Mouse (Mus musculus) limb, embryonic 14.5 days (tissue): ENCODE data around the gene Gba2. TPM values are rescaled to one million over a fixed set of nuclear protein-coding genes. Genes with fewer than 3 reads are reported as not detected.

Experiments
- ATAC-seq: fragments of 200-750 bp; cut with Nextera tagmentation; 2 replicates; pipeline ENCODE4 v1.8.0; 2017; ENCODE audit warnings: low read depth, moderate number of reproducible peaks, moderate TSS enrichment; ENCODE audit not compliant: low FRiP score
- DNase-seq: peaks from one replicate; pipeline ENCODE4 v3.0.0-alpha.2; 2015; ENCODE audit warnings: low spot score
- H3K27ac ChIP-seq: fragments of 300-500 bp; sonication (generic); replicated peaks from 2 replicates; pipeline ENCODE4 v1.5.1; 2014; ENCODE audit warnings: low read depth, mild to moderate bottlenecking, low read length, moderate library complexity, mixed read lengths
- H3K27me3 ChIP-seq: fragments of 300-500 bp; sonication (generic); 2 replicates; pipeline ENCODE4 v1.6.1; 2014; ENCODE audit warnings: low read length, mixed read lengths; ENCODE audit not compliant: control insufficient read depth, insufficient read depth
- H3K36me3 ChIP-seq: fragments of 300-500 bp; sonication (generic); 2 replicates; pipeline ENCODE4 v1.6.1; 2014; ENCODE audit warnings: mild to moderate bottlenecking, low read length, moderate library complexity, mixed read lengths; ENCODE audit not compliant: control insufficient read depth, insufficient read depth
- H3K4me1 ChIP-seq: fragments of 300-500 bp; sonication (generic); 2 replicates; pipeline ENCODE4 v1.6.1; 2014; ENCODE audit warnings: antibody characterized with exemption, low read length, mixed read lengths; ENCODE audit not compliant: control insufficient read depth, insufficient read depth
- H3K4me2 ChIP-seq: fragments of 300-500 bp; sonication (generic); replicated peaks from 2 replicates; pipeline ENCODE4 v1.6.1; 2014; ENCODE audit warnings: low read depth, mild to moderate bottlenecking, low read length, moderate library complexity; ENCODE audit not compliant: severe bottlenecking
- H3K4me3 ChIP-seq: fragments of 300-500 bp; sonication (generic); replicated peaks from 2 replicates; pipeline ENCODE4 v1.5.1; 2014; ENCODE audit warnings: low read length
- H3K9ac ChIP-seq: fragments of 300-500 bp; sonication (generic); 2 replicates; pipeline ENCODE4 v1.6.1; 2014; ENCODE audit warnings: mild to moderate bottlenecking, low read depth, low read length, moderate library complexity; ENCODE audit not compliant: severe bottlenecking
- H3K9me3 ChIP-seq: fragments of 300-500 bp; sonication (generic); 2 replicates; pipeline ENCODE4 v1.6.1; 2016; ENCODE audit warnings: low read length; ENCODE audit not compliant: control insufficient read depth
- POLR2A ChIP-seq: fragments of 200-500 bp; IDR thresholded peaks from 2 replicates; pipeline ENCODE4 v1.8.0; 2012; ENCODE audit warnings: inconsistent platforms, mild to moderate bottlenecking, moderate library complexity, borderline replicate concordance; ENCODE audit not compliant: insufficient read depth, insufficient read length; ENCODE audit errors: extremely low read depth
- WGBS: fragments of 180-500 bp; shearing (Covaris S2); extraction: QIAGEN DNeasy Blood & Tissue Kit; methylation state at CpG from one replicate; pipeline ENCODE4 v1.1.7; 2014; 5-methylcytosine and 5-hydroxymethylcytosine counted together
- polyA plus RNA-seq, 2 experiments: library from polyadenylated mRNA; depleted of rRNA in 1 of 2; stranded (reverse) in 1 of 2; unstranded in 1 of 2; fragments of >200 nt; fragmentation: Nextera tagmentation in 1 of 2; extraction: Ambion mirVana in 1 of 2; gene quantifications; 2 replicates each; pipeline versions ENCODE4 v1.2.1 to v1.2.3; 2012 to 2014

The Gba2 gene
- polyA plus RNA-seq, 2 experiments = 18.4 to 39.8 TPM

DNA sequence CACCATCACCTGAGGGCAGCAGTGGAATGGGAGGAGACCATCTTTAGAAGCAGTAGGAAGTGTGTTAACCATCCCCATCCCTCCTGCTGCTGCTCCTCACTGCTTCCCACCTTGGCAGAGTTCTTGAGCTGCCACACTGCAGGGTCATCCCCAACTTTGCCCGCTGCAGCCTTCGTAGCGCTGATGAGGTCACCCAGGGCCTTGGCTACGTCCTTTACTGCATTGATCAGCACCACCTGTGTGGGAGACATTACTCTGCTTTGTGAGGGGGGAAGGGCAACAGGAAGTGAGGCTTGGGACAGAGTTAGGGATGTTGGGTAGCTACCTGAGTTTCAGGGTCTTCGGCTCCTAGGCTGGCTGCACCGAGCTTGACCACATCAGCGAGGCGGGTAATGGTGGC lies 43.0 kb downstream of the Gba2 start:
- H3K36me3 ChIP-seq = peaks cover 100% of the 10 kb centered on the region
- WGBS = 96% methylated on average over 8 of the region's 8 CpGs
- ATAC-seq = no peak

DNA sequence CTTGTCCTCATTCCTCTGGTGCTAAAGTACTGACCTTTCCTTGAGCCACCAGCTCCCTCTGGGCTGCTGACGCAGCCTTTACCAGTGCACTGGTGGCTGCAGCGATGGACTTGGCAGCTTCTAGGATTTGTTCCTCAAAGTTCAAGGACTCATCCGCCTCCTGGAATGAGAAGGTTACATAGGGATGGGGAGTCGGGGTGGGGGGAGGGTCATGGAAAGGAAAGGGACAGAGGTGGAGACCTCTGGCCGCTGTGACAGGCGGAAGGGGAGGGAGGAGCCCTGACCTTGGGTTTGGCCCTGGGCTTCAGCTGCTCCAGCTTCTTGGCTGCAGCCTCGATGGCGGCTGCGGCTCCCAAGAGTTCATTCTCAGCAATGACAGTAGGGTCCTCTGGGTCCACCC lies 45.4 kb downstream of the Gba2 start:
- DNase-seq (no peak), ATAC-seq (no peak)
- H3K4me1 ChIP-seq = no peaks in the 10 kb centered on the region
- no peak overlapping the region for H3K4me3 ChIP-seq
- H3K27ac ChIP-seq = no peak overlapping the region
- 91% methylated on average over 9 of the region's 9 CpGs for WGBS
- H3K4me2 ChIP-seq = no peak overlapping the region
- no peaks in the 10 kb centered on the region for H3K9me3 ChIP-seq
- peaks cover 81% of the 10 kb centered on the region for H3K36me3 ChIP-seq
- no peak overlapping the region for H3K9ac ChIP-seq
- TF ChIP-seq POLR2A = no peak
- H3K27me3 ChIP-seq = no peaks in the 10 kb centered on the region

More for the DNA sequence above, 43.0 kb downstream of the Gba2 start:
- no peak overlapping the region for H3K27ac ChIP-seq
- no peaks in the 10 kb centered on the region for H3K27me3 ChIP-seq
- no peak for DNase-seq
- H3K4me1 ChIP-seq = no peaks in the 10 kb centered on the region
- no peak for TF ChIP-seq POLR2A
- no peaks in the 10 kb centered on the region for H3K9me3 ChIP-seq
- no peak overlapping the region for H3K4me2 ChIP-seq
- H3K9ac ChIP-seq = no peak overlapping the region
- no peak overlapping the region for H3K4me3 ChIP-seq

DNA sequence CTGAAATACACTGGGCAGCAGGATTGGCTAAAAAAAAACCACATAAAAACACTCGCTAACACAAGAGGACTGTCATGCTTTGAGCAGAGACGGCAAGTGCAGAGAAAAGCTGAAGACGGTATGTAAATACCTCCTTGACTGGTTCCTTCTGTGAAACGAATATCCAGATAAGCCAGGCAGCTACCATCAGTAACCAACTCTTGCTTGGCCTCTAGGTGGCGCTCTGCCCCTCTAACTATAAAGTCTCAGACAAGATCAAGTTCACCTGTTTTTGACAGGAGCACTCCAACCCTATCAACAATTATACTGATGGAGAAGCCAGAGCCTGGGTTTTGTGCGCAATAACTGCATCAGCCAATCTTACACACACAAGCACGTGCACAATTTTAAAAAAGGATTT lies 48.1 kb downstream of the Gba2 start:
- DNase-seq (peak; percentile 64), ATAC-seq (no peak; the same call in 1 of the 2 replicates)
- Histone ChIP-seq H3K4me1 (no peaks in the 10 kb centered on the region), H3K36me3 (peaks cover 54% of the 10 kb centered on the region), H3K9ac (no peak overlapping the region), H3K27ac (no peak overlapping the region), H3K4me3 (no peak overlapping the region), H3K27me3 (0 out of 2 replicates have a peak, but pooled peaks cover 2% of the 10 kb centered on the region), H3K9me3 (no peaks in the 10 kb centered on the region), H3K4me2 (no peak overlapping the region)
- 23% methylated on average over 7 of the region's 7 CpGs for WGBS
- no peak for TF ChIP-seq POLR2A

DNA sequence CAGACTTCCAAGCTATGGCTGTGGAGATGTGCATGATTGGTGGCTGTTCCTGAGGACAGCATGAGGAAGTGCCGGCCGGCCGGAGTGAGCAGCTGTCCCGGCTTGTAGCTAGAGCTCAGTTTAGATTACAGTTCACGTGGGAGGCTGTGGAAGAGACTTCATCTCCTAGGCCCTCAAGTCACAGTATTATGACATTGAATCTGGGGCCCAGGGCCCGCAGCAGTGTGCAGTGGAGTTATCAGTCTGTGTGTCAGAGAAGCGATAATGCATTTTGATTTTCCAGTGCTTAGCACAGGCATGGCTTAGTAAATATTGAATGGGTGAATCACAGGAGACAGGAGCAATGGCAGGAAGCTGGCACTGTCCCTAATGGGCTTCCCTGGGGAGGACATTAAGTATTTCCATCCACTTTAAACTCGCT lies 48.6 kb downstream of the Gba2 start:
- DNase-seq (no peak), ATAC-seq (0 out of 2 replicates have a peak, but pooled peaks have one; percentile 55)
- WGBS = 69% methylated on average over 8 of the region's 8 CpGs
- Histone ChIP-seq H3K4me1 (no peaks in the 10 kb centered on the region), H3K4me3 (no peak overlapping the region), H3K27ac (no peak overlapping the region), H3K9me3 (no peaks in the 10 kb centered on the region), H3K27me3 (0 out of 2 replicates have a peak, but pooled peaks cover 2% of the 10 kb centered on the region), H3K9ac (no peak overlapping the region), H3K36me3 (peaks cover 49% of the 10 kb centered on the region), H3K4me2 (no peak overlapping the region)
- no peak for TF ChIP-seq POLR2A

DNA sequence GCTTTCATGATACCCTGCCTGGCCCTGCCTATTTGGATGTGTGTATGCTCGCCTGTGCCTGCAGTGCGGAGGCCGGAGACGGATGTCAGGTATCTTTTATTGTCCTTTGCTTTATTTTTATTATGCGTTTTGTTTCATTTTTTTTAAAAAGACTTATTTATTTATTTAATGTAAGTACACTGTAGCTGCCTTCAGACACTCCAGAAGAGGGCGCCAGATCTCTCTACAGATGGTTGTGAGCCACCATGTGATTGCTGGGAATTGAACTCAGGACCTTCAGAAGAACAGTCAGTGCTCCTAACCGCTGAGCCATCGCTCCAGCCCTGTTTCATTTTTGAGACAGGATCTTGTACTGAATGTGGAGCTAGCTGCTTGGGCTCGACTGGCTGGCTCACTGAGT lies 50.2 kb downstream of the Gba2 start:
- peaks cover 4% of the 10 kb centered on the region; the same call in 1 of the 2 replicates for H3K4me1 ChIP-seq
- no peaks in the 10 kb centered on the region for H3K9me3 ChIP-seq
- H3K36me3 ChIP-seq = peaks cover 33% of the 10 kb centered on the region
- no peak for TF ChIP-seq POLR2A
- ATAC-seq (no peak), DNase-seq (no peak)
- H3K4me3 ChIP-seq = no peak overlapping the region
- 75% methylated on average over 9 of the region's 9 CpGs for WGBS
- no peak overlapping the region for H3K9ac ChIP-seq
- no peak overlapping the region for H3K27ac ChIP-seq
- H3K4me2 ChIP-seq = no peak overlapping the region
- H3K27me3 ChIP-seq = 0 out of 2 replicates have a peak, but pooled peaks cover 2% of the 10 kb centered on the region
